Mouse (Mus musculus): ENCODE measurements around the gene Gm44965.

The Gm44965 gene

GRCm38 (mm10) chr6:48626464-48626863 lies 32.7 kb downstream of the Gm44965 start, which contains the start of gene AI854703:
Gene AI854703 (plus strand): TSS chr6:48626764.
- DNase-seq (ENCODE audit: low read depth), result no peak

GRCm38 (mm10) chr6:48626984-48627383 lies 33.2 kb downstream of the Gm44965 start:
- DNase-seq (ENCODE audit: low read depth), result no peak

GRCm38 (mm10) chr6:48627511-48627924 lies 33.8 kb downstream of the Gm44965 start:
- DNase-seq (ENCODE audit: low read depth), result no peak

- DNase-seq (ENCODE audit: low read depth), result no peak
Observed at GRCm38 (mm10) chr6:48628377-48628776, 34.6 kb downstream of the Gm44965 start.

GRCm38 (mm10) chr6:48628808-48629660 lies 35.3 kb downstream of the Gm44965 start:
- DNase-seq (ENCODE audit: low read depth), result no peak

GRCm38 (mm10) chr6:48629661-48630034 lies 35.9 kb downstream of the Gm44965 start:
- DNase-seq (ENCODE audit: low read depth), result no peak

- DNase-seq (ENCODE audit: low read depth), result no peak
Observed at GRCm38 (mm10) chr6:48630831-48631230, 37.1 kb downstream of the Gm44965 start.

- DNase-seq (ENCODE audit: low read depth), result no peak
Observed at GRCm38 (mm10) chr6:48635105-48635504, 41.4 kb downstream of the Gm44965 start.

GRCm38 (mm10) chr6:48636515-48636914 lies 42.8 kb downstream of the Gm44965 start:
- no peak for DNase-seq (ENCODE audit: low read depth)

GRCm38 (mm10) chr6:48637811-48638500 lies 44.2 kb downstream of the Gm44965 start:
- no peak for DNase-seq (ENCODE audit: low read depth)

GRCm38 (mm10) chr6:48638553-48638952 lies 44.8 kb downstream of the Gm44965 start:
- no peak for DNase-seq (ENCODE audit: low read depth)

- no peak for DNase-seq (ENCODE audit: low read depth)
Observed at GRCm38 (mm10) chr6:48641391-48641790, 47.6 kb downstream of the Gm44965 start.

- peak; percentile 81 for DNase-seq (ENCODE audit: low read depth)
Observed at GRCm38 (mm10) chr6:48642764-48643292, 49.1 kb downstream of the Gm44965 start.

- DNase-seq (ENCODE audit: low read depth), result peak; percentile 80
Observed at GRCm38 (mm10) chr6:48645660-48646308, 52.0 kb downstream of the Gm44965 start.

- DNase-seq (ENCODE audit: low read depth), result no peak
Observed at GRCm38 (mm10) chr6:48646309-48646690, 52.6 kb downstream of the Gm44965 start.

GRCm38 (mm10) chr6:48646995-48647394 lies 53.3 kb downstream of the Gm44965 start, which contains the start of gene Gimap8:
Gene Gimap8 (plus strand): TSS chr6:48647234.
- DNase-seq (ENCODE audit: low read depth), result peak; percentile 78

GRCm38 (mm10) chr6:48647611-48648010 lies 53.9 kb downstream of the Gm44965 start:
- DNase-seq (ENCODE audit: low read depth), result no peak

GRCm38 (mm10) chr6:48648779-48649178 lies 55.0 kb downstream of the Gm44965 start:
- no peak for DNase-seq (ENCODE audit: low read depth)

GRCm38 (mm10) chr6:48650041-48650440 lies 56.3 kb downstream of the Gm44965 start:
- DNase-seq (ENCODE audit: low read depth), result no peak

GRCm38 (mm10) chr6:48658721-48659120 lies 65.0 kb downstream of the Gm44965 start:
- DNase-seq (ENCODE audit: low read depth), result no peak

GRCm38 (mm10) chr6:48664750-48665149 lies 71.0 kb downstream of the Gm44965 start:
- DNase-seq (ENCODE audit: low read depth), result no peak

- no peak for DNase-seq (ENCODE audit: low read depth)
Observed at GRCm38 (mm10) chr6:48665471-48665870, 71.7 kb downstream of the Gm44965 start.

All from 416B (cell line).